ENCODE assay signal across 8 mouse cellular contexts in genomic region chr5:132073677-132074359, GRCm38 (mm10).
DNase-seq lines count a peak whose midpoint lies in the region; ATAC-seq and TF ChIP-seq lines count a peak whose summit lies in the region.
"Had no signal": no experiment of that assay in that cellular context is flagged by ENCODE, and none has a peak within 500 bp of the region (broad histone marks: within the 10 kb centered on the region; RNA-seq: fewer than 3 reads in every experiment).

No protein-coding gene starts in this region.

- peak overlapping the region; percentile 78 for H3K27ac ChIP-seq in layer of hippocampus, adult 2 months
- H3K27ac ChIP-seq in cortical plate, adult 2 months (ENCODE audit: insufficient read depth, low read length), result peak overlapping the region; percentile 15; the same call in 1 of the 2 replicates
- peak overlapping the region; percentile 75 for H3K27ac ChIP-seq in hindbrain, embryonic 10.5 days
- peak overlapping the region; percentile 76 for H3K27ac ChIP-seq in midbrain, embryonic 16.5 days (ENCODE audit: low read length)
- H3K27ac ChIP-seq: liver, embryonic 13.5 days had no signal

- peaks cover 6% of the 10 kb centered on the region for H3K4me1 ChIP-seq in cortical plate, adult 2 months (ENCODE audit: control insufficient read depth, insufficient read depth, low read length)
- H3K4me1 ChIP-seq in hindbrain, embryonic 10.5 days (replicated peaks), result peaks cover 44% of the 10 kb centered on the region
- H3K4me1 ChIP-seq in midbrain, embryonic 16.5 days (ENCODE audit: control insufficient read depth, insufficient read depth, low read length), result peaks cover 43% of the 10 kb centered on the region
- H3K4me1 ChIP-seq: liver, embryonic 13.5 days had no signal

- TF ChIP-seq CTCF in layer of hippocampus, adult 2 months (conservative IDR thresholded peaks at IDR 0.05), result no peak
- no peak for TF ChIP-seq CTCF in cortical plate, adult 2 months (IDR thresholded peaks at IDR 0.05; ENCODE audit: extremely low read depth, insufficient read depth, low read length)

- H3K4me2 ChIP-seq in midbrain, embryonic 16.5 days (ENCODE audit: low read length), result peak overlapping the region; percentile 46
- H3K4me2 ChIP-seq: liver, embryonic 13.5 days had no signal

- ATAC-seq in midbrain, embryonic 16.5 days, result 0 out of 2 replicates have a peak, but pooled peaks have one; percentile 12

- H3K9ac ChIP-seq in midbrain, embryonic 16.5 days (ENCODE audit: low read depth, low read length), result no peak overlapping the region
- H3K9ac ChIP-seq: liver, embryonic 13.5 days had no signal

- no peaks in the 10 kb centered on the region; the same call in none of the 2 replicates for H3K27me3 ChIP-seq in hindbrain, embryonic 10.5 days (ENCODE audit: insufficient read depth, poor library complexity, severe bottlenecking)
- no peaks in the 10 kb centered on the region for H3K27me3 ChIP-seq in midbrain, embryonic 16.5 days (ENCODE audit: control insufficient read depth, insufficient read depth, low read depth, low read length)
- H3K27me3 ChIP-seq: liver, embryonic 13.5 days had no signal

- 0 out of 2 replicates have a peak, but pooled peaks cover 3% of the 10 kb centered on the region for H3K9me3 ChIP-seq in hindbrain, embryonic 10.5 days
- no peaks in the 10 kb centered on the region for H3K9me3 ChIP-seq in midbrain, embryonic 16.5 days (replicated peaks; ENCODE audit: control insufficient read depth, low read length, poor library complexity, severe bottlenecking)
- H3K9me3 ChIP-seq: liver, embryonic 13.5 days had no signal

- DNase-seq in layer of hippocampus, adult 2 months (ENCODE audit: low spot score in 2 of 2), result no peak
- DNase-seq in layer of hippocampus, adult 11-12 months (ENCODE audit: low spot score), result no peak
- DNase-seq in hindbrain, embryonic 10.5 days (ENCODE audit: low spot score), result no peak
- no peak for DNase-seq in layer of hippocampus, adult 8-10 months (ENCODE audit: low spot score in 2 of 2)
- DNase-seq in left cerebral cortex, adult 8-10 months (ENCODE audit: low spot score in 2 of 2), result no peak
- DNase-seq: liver, embryonic 13.5 days had no signal

- H3K4me3 ChIP-seq in layer of hippocampus, adult 2 months, result peak overlapping the region; percentile 47
- no peak overlapping the region for H3K4me3 ChIP-seq in cortical plate, adult 2 months (ENCODE audit: insufficient read depth, low read length)
- peak overlapping the region; percentile 27; the same call in 1 of the 2 replicates for H3K4me3 ChIP-seq in hindbrain, embryonic 10.5 days
- no peak overlapping the region for H3K4me3 ChIP-seq in midbrain, embryonic 16.5 days (ENCODE audit: low read depth, low read length)
- H3K4me3 ChIP-seq: liver, embryonic 13.5 days had no signal

- no peaks in the 10 kb centered on the region for H3K36me3 ChIP-seq in hindbrain, embryonic 10.5 days
- H3K36me3 ChIP-seq in midbrain, embryonic 16.5 days (ENCODE audit: control insufficient read depth, insufficient read depth, low read length), result no peaks in the 10 kb centered on the region
- H3K36me3 ChIP-seq: liver, embryonic 13.5 days had no signal

- no peak for TF ChIP-seq POLR2A in cortical plate, adult 2 months (IDR thresholded peaks at IDR 0.05; ENCODE audit: extremely low read depth, insufficient read depth, low read length)

- WGBS in hindbrain, embryonic 10.5 days, result 51% methylated on average over 10 of the region's 10 CpGs
- 22% methylated on average over 10 of the region's 10 CpGs for WGBS in midbrain, embryonic 16.5 days

Comparison
In these comparisons a context has a peak if more than half of its experiments do, and no peak if none do; other contexts are left out.
1. H3K27ac ChIP-seq: peak in every context shown above with its lines; median percentile 78 in layer of hippocampus, adult 2 months; 76 in midbrain, embryonic 16.5 days; 75 in hindbrain, embryonic 10.5 days; 15 in cortical plate, adult 2 months.
2. H3K4me3 ChIP-seq: peak in layer of hippocampus, adult 2 months (single experiment) and hindbrain, embryonic 10.5 days (single experiment); none in cortical plate, adult 2 months (single experiment) and midbrain, embryonic 16.5 days (single experiment).